Mouse (Mus musculus): Measurements from ENCODE around the gene Uty.

Uty gene

DNA sequence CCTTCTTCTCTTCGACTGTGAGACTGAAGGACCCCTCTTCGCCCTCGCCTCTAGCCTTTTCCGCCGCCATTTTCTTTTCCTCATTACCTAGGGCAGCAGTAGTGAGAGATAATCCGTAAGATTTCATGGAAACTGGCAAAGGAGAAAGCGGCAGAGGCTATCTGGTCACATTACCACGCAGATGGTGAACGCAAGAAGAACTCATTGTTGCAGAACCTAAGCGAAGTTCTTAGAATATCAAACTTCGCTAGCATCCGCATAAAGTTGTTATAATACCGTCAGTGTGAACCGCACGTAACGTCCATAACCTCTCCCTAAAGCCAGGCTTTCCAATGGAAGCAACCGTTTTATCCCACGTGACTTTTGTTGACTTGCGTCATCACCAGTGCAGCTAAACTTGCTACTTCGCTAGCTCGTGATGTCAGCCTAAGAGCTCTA is at the start of gene Uty:
Gene Uty, minus strand, starts transcription at position 334 of the 438 bp plus-strand sequence.
- DNase-seq (ENCODE audit: extremely low read depth, low read depth, low spot score), result peak; percentile 42

DNA sequence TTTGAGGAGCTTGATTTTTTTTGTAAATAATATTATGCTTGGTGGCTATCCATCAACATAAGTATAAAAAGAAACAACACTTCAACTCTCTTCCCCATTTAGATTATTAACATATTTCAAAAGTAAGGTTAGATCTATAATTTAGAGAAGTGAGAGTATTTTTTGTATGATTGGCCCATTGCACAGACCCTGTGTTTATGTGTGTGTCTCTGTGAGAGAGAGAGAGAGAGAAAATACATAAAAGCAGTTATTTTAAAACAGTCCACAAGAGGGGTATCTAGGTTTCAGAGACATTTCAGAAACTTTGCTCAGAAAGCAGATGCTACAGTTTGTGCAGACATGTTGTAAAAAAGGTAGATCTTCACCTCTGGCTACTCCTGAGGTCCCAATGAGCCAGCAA is 48.1 kb upstream of the Uty start:
- no peak for DNase-seq (ENCODE audit: extremely low read depth, low read depth, low spot score)

DNA sequence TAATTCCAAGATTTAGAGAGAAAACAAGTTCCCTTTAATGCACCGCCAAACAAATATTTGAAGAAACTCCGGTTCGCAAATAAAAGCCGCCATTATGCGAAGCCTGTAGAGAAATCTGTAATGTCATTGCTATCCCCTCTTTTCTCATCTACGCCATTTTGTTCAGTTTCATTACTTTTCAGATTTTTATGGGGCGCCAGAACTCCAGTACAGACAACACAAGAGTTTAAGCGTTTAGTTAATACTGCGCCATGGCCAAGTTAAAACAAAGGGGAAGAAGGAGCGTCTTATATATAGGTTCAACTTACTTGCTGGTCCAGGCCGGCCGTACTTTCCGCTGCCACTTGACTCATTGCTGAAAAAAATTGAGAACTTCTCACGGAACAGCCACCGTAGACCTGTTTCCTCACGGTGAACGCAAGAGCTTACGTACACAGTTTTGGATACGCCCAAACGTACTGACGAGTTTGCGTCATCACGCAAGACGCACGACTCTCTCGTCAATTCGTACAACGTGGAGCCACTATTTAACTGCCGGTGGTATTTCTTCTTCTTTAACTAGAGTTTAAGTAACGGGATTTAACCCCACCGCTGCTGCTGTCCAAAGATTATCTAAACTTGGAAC is 40.7 kb upstream of the Uty start, which contains the start of gene Ddx3y:
Gene Ddx3y, minus strand, starts transcription at position 459 of the 625 bp plus-strand sequence.
- peak; percentile 43 for DNase-seq (ENCODE audit: extremely low read depth, low read depth, low spot score)

DNA sequence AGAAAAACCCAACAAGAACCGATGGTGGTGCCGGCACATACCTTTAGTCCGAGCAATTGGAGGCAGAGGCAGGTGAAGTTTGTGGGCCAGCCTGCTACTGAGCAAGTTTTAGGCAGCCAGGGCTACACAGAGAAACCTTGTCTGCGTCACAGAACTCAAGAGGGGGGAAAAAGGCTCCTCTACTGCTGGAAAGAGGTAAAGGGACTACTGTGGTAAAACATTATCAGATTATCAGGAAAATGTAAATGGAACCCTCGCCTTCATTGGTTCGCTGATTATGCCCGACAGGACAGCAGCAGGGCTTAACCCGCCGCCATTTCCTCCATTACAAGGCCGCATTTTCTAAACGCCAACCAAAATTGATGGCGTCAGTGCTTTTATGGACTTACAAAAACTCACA is 40.2 kb upstream of the Uty start:
- no peak for DNase-seq (ENCODE audit: extremely low read depth, low read depth, low spot score)

DNA sequence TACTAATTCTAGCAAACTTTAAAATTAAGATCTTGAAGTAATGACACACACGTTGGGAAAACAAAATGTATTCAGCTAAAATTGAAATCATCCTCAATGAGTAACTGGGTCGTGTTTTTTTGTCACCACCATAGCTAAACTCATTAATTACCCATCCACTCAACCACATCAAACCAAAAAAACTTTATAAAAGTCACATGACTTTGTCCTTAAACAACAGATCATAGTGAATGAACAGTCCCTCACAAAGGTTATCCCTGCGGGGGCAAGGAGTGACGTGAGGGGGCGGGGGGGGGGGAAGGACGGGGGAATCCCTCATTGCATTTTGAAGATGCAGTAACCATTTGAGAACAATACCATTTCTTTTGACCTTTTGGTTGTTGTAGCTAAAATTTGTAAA is 558 bp upstream of the Uty start:
- DNase-seq (ENCODE audit: extremely low read depth, low read depth, low spot score), result no peak

DNA sequence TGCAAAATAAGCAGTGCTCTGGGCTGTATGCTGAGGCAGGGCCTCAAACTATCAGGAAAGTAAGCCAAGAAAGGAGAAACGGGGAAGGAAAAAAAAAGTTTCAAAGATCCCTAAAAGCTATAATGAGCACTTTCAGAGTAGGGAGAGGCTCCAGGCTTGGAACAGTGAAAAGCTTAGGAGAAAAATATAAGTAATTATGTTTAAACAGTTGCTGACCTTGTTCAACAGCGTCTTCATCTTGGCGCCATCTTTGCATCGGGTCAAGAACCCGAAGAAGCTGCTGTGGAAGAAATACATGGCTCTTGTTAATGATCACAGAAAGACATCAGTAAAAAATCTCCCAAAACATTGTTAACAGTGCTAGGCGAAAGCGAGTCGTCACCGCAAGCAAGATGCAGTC is 619 bp downstream of the Uty start:
- DNase-seq (ENCODE audit: extremely low read depth, low read depth, low spot score), result no peak

GRCm38 (mm10) chrY:1244421-1244820 is 1.1 kb downstream of the Uty start:
- no peak for DNase-seq (ENCODE audit: extremely low read depth, low read depth, low spot score)

GRCm38 (mm10) chrY:1220001-1220400 is 25.6 kb downstream of the Uty start:
- no peak for DNase-seq (ENCODE audit: extremely low read depth, low read depth, low spot score)

DNA sequence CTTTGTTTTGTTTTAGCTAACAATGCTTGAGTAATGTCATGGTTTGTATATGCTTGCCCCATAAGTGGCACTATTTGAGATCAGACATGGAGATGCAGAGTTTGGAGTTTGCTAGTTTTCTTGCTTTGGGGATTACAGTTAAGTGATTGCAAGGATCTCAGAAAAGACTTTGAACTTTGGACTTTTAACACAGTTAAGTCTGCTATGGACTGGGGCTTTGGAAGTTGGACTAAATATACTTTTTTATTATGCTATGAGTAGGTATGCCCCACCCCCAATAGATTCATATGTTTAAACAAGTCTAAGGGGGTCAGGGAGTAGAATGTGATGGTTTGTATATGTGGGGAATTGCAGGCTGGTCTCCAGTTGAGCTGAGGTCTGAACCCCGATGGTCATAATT is 67.1 kb downstream of the Uty start:
- DNase-seq (ENCODE audit: extremely low read depth, low read depth, low spot score), result no peak

GRCm38 (mm10) chrY:1163054-1163453 is 82.5 kb downstream of the Uty start:
- DNase-seq (ENCODE audit: extremely low read depth, low read depth, low spot score), result no peak

DNA sequence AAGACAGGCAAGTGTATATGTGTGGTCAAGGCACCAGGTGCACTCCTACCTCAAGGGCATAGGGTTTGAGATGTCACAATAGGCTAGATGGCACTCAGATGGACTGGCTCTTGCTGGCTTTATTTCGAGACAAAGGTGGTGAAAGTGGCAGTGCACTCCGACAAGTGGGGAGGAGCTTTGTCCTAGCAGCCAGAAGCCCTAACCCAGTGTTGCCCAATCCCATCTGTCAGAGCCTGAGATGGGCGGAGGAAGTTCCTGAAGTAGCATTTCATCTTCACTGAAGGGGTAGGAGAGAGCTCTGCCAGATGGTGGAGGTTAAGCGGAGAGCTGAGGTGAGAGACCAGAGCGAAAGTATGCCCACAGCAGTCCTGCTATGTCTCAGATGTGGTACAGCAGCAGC is 129.4 kb downstream of the Uty start:
- DNase-seq (ENCODE audit: extremely low read depth, low read depth, low spot score), result no peak

DNA sequence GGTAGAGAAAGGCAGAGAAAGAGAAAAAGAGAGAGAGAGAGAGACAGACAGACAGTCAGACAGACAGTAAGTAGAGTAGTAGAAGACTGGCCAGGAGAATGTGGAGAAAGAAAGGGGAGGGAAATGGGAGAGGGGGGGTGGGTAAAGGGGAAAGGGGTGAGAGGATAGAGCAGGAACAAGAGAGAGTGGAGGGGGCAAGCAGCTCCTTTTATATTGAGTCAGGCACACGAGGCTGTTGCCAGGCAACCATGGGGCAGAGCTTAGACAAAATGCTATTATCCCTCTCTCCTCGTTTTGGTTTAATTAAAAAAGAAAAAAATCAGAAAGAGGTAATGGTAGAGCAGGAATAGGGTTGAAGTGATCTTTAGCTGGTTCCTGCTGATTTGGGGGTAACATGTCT is 131.5 kb downstream of the Uty start:
- no peak for DNase-seq (ENCODE audit: extremely low read depth, low read depth, low spot score)

All from fat pad, adult 2 months (tissue).